Mouse (Mus musculus) embryo, embryonic 11.5 days (tissue): ENCODE data around the gene Antxr1.
A peak's percentile ranks its signal among the peaks of the same experiment; 100 is the strongest.

Source experiments
- DNase-seq: peaks from one replicate; pipeline ENCODE4 v3.0.0-alpha.2; 2012; ENCODE audit warnings: low read depth, low spot score

The Antxr1 gene

DNA sequence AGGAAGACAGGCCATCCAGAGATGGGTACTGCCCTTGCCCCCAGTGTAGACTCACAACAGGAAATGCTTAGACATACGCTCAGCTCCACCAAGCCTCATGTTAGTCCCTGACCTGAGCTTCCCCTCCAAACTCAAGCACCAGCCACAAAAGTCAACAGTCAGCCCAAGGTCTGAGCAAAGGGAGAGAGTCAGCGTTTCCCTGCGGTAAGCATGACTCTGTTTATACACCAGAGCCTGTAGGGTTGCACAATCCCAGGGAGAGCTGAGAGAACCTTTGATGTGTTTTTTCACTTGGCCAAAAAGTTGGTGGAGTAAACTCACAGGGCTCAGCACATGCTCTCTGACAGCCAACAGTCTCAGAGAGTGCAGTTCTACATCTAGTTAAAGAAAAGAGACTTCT is 145.9 kb downstream of the Antxr1 start:
- DNase-seq = no peak

DNA sequence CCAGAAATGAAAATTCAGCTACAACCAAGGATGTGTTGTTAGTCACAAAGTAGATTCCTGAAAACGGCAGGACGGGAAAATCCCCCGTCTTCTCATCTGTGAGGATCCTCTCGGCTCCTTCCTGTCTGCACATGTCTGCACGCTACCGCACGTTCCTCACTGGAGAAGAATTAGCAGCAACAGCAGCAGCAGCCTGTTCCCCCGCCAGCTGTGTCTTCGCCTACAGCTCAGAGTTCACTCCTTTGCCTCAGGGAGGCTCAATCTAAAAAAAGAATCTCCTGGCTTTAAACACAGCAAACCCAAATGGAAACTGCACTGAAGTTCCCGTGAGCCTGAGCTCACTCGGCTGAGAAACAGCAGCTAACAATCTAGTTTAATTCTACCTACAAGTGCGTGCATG is 148.6 kb downstream of the Antxr1 start:
- no peak for DNase-seq

DNA sequence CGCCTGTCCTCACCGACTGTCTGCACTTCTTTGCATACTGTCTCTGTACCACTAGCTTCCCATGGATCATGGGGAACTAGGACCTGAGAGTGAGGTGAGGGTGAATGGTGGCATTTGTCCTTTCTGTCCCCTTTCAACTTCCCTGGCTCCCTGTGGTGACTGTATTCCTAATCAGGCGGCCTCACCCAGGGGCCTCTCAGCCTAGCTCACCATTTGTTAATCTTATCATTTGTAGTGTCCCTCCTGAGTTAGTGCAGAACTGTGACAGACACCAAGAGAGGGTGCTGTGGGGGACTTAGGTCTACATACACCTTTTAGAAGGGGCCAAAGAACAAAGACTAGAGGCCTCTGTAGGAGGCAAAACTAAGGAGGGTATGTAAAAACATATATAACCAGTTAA is 151.2 kb downstream of the Antxr1 start:
- DNase-seq = no peak

DNA sequence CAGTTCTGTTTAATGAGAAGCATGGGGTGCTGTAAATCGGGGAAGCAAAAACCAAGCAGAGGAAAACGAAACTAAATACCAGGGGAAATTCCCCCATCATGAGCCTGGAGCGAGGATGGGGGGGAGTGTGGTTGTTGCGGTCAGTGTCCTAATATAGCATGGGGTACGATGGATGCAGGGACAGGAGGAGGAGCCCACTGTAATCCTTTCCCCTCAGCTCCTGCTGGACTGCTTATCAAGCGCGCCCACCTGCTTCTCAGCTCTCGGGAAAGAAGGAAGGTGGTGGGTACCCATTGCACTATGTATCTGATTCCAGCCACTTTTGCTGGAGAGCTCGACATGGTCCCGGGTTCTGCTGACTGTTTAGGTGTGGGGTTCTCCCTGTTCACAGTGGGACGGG is 151.6 kb downstream of the Antxr1 start:
- DNase-seq = no peak

DNA sequence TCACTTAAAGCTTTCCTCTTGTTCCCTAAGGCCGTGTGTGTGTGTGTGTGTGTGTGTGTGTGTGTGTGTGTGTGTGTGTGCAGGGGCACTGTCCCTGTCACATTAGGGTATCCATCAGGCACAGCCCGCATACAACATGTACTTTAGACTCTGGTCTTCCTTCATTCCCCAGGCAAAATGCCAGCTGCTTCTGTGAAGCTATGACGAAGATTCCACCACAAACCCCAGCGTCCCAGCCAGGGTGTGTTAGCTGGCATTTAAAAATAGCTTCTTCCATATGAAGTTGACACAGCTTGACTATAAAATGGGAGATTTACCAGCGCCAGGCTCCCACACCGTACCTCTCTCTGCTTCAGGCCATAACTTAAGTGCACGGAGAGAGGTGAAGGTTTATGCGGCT is 152.5 kb downstream of the Antxr1 start:
- no peak for DNase-seq

DNA sequence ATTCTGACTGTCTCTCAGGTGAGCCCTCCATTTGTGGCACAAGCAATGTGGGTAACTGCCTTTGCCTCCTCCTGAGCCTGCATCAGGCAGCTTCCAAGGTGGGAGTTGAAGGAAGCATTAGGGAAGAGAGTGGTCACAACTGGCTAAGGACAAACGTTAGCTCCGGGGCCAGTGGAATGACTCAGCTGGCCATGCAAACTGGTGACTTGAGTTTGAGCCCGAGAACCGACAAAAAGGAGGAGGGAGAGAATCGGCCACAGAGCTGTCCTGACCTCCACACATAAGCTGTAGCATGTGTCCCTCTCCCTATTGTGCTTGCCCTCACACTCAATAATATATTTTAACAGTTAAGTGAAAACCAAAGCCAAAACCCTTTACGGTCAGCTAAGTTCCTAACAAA is 152.9 kb downstream of the Antxr1 start:
- no peak for DNase-seq

DNA sequence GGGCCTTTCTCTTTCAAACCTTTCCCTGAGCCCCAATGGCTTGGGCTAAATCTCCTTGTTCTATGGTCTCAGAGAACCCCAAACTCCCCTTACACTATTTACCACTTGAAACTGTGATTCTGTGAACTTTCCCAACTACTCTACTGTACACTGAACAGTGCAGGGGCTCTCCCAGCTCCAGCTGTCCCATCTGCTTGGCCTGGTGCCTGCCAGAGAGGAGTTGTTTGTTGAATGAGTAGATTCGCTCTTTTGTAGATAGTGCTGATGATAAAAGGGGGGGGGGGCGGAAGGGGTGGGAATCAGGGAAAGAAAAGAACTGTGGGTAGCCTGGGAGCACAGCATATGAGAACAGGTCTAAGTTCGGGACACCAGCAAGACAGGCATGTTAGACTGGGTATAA is 164.2 kb downstream of the Antxr1 start:
- DNase-seq = no peak

DNA sequence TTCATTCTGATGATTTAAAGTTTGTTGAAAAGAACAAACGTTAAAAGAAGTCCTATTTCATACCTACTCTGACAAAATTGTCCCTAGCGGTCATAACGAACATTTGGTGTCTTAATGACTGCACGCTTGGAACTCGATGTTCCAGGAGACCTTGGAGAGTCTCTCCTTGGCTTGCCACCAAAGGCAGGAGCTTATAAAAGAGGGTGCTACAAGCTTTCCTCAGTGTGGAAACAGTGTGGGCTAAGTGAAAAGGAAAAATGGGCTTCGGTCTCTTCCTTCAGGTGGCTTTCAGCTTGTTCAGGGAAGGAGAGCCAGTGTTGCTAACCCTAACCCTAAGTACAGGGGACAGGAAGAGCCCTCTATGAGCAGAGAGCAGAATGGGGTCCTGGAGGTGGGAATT is 164.7 kb downstream of the Antxr1 start:
- no peak for DNase-seq

DNA sequence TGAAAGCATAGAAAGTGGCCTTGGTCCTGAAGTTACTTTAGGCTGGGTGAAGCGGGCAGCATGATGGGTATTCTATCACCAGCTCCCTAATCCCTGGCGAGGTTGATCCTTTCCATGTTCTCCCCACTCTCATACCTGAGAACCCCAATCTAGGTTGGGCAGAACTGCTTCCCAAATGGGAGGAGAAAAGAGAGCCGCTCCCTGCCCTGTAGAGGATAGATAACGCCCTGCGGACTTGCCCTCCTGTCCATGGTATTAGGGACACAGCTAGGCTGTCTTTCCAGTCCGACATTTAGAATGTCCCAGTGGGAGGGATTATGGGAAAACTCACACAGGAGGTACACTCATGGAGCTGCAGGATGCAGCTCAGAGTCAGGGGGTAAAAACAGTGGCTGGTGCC is 165.3 kb downstream of the Antxr1 start:
- no peak for DNase-seq

DNA sequence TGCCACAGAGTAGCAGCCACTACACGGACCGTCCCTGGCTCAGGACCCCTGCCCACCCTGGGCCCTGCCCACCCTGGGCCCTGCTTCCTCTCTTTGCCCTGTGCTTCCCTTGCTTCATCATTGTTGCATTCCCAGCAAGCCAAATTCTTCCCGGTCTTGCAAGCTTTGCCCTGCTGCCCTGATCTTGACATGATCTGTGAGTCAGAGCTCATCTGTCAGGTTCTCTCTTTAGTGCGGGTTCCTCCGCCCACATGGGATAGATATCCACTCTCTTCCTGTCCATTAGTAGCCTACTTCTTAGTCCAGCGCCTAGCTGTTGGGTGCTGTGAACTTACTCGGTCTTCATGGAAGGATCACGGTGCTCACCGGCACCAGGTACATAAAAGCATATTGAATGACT is 167.6 kb downstream of the Antxr1 start:
- DNase-seq = no peak

DNA sequence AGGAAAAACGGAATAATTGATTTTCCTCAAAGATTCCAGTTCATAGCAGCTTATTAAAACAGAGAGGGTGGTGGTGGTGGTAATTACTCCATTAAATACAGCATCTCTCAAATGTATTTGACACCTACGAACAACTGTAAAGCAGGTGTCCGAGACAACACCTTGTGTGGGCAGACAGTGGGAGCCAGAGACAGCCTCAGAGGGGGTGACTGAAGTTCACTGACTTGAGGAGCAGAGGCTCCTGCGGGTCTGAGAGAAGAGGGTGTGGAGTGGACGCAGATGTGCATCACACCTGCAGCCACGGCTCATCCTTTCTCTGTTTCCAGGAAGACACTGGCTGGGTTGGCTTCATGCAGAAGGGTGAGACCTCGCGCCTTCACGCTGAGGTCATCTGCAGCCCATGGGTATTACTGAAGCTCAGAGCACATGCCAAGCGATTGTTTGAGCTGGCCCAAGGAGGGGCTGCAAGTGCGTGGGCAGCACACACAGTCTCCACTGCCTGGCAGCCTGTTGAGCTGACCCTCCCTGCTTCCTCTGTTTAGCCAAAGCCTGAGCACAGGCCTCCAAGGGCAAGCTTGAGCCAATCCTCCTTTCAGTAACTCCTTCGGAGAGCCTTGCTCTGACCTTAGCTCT is 168.8 kb downstream of the Antxr1 start:
- no peak for DNase-seq

DNA sequence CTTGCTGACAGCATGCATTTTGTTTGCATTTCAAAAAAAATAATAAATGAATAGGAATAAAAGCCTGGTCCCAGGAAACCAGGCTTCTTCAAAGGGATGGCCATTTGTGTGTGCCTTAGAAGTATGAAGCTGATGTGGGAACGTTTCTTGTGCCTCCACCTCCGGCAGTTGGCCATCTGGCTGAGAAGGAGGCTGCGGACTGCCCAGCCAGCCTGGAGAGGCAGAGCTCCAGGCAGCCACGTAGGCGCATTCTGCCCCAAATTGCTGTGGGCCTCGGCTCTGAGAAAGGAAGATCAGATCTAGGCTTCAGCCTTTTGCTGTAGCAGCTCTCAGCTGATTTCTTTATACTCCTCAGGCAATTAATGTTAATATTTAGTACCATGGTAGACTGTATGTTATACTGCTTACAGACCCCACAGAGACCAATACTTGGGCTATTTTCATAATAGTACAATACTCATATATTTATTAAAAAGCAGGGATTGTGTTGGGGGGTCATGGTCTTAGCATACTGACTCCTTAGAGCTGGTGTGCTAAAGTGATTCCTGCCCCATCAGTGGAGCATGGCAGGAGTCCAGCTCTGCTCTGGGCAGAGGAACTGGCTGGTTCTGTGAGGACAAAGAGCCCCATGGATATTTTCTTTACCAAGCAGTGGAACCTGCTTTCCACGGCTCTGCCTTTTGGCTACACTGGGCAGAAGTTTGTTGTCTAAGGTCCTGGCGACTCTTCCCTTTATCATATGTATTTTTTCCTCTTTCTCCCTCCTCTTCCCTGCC is 169.9 kb downstream of the Antxr1 start:
- DNase-seq = no peak

DNA sequence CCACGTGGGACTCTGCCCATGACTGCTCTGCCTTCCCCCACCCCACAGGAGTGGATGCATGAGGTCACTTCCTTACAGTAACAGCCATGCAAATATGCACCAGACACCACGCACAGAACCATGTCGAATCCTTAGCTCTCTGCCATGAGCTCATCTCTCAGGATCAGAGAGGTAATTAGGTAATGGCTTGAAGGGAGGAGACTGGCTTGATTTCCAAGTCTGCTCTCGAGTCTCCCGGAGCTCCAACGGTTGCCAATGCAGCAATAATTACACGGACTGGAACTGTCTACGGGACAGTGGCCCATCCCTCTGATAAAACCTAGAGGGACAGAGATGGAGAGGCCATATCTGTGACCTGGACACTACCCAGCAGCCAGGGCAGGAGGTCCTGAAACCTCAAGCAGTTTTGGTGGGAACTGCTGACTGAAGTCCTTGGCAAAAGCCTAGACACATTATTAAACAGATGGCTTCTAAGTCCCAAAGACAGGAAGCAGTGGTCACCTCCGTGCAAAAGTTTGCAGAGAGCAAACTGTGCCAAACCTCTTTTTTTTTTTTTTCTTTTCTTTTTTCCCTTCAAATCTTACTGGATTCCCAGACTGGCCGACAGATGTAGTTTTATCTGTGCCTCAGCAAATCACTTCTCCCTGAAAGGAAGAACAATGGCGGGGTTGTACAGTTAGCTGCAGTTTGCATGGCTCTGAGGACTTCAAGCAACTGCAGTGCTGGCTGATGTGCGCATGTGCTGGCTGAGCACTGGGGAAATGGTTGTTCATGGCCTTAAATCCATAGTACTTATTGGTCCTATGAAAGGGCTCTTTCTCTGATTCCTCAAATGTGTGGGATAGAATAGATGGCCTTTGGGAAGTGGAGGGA is 174.0 kb downstream of the Antxr1 start:
- DNase-seq = no peak

DNA sequence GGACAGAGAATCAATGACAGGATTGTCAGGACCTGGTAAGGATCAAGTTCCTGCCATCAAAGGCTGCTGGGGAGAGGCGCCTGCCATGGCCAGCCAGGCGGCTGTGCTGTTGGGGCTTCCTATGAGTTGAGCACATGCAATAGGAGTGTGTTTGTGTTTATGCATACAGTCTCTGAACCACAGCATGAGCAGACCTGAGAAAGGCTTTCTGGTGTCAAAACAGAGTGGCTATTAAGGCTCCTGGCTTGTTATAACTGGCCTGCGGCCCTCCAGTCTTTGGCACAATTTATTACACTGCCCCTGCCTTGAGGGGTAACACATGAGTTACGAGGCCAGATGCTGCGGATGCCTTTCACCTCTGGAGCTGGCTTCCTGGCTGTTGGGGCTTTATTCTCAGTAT is 175.4 kb downstream of the Antxr1 start:
- DNase-seq = peak; percentile 20

DNA sequence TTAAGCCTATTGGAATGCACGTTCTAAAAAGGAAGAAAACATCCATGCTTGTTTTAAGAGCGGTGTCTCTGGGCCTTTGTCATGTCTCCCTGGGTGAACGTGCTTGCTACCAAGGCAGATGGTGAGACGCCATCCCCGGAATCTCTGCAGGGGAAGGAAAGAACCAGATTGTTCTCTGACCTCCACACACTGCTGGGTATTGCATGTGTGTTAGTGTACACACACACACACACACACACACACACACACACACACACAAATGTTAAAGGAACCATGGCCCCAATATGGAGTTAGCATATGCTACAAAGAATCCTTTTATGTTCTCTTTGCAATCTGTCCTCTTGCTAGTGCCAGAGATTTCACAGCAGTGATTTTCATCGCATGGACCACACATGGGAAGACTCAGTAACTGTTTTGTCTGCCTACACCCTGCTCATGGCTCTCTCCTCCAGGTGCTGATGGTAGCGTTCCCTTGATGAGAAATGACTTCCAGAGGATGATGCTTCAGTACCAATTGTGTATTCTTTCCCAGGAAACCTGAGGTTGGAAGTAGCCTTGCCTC is 177.5 kb downstream of the Antxr1 start:
- DNase-seq = no peak

DNA sequence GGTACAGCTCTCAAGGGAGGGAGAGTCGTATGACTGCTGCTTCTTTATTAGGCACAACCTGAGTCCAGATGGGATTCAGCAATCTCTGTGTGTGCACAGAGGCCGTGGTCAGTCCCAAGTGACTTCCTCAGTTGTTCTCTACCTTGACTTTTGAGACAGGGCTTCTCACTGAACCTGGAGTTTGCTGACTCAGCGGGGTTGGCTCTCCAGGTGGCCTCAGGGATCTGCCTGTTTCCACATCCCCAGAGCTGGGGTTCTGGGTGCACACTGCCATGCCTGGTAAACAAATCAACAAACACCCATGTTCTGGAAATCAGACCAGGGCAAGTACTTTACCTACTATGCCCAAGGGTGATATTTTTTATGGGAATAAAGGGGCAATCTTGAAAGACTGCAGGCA is 181.8 kb downstream of the Antxr1 start:
- DNase-seq = no peak

DNA sequence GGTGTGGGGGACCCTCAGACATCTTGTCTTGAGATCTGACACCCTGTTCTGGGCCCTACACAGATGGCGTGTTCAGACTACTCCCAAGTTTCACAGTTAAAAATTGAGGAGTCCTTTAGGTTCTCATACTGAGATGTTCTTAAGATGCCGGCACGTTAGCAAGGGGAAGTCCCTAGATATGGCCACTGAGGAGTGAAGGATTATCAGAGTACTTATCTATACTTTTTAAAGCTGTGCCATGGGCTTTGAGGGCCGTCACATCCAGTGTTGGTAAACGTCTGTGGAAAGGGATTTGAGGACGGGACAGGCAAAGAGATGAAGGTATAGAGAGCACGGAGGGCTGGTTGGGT is 182.4 kb downstream of the Antxr1 start:
- DNase-seq = no peak

DNA sequence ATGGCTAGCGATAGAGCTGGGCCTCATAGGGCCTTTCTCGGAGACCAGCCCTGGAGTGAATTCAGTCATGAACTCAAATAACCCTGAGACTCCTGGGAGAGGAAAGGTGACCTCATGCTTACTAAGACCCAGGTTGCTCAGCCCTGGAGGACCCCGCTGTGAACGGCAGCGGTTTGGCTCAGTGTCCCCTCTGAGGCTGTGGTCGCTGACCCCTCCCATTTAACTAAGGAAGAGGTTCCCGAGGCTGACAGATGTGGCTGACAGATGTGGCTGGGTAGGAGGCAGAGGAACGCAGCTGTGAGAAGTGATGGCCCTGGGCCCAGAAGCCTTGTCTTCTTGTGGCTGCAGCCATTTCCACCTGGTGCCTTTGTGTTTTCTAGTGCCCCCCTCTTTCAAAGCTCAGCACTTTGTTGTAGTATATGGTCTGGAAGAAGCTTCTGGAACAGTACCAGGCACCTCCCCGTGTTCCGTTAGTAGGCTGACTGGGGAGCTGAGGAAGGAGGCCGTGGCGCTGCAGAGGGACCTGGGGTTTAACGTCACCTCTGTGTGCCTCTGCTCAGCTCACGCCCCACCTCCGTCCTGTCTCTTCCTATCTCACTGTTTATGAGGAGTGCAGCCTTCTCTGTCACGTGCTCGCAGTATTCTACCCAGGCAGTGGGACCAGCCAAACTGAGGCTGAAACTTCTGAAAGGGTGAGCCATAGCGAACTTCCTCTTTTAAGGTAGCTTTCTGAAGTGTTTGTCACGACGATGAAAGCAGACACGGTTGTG is 183.0 kb downstream of the Antxr1 start:
- no peak for DNase-seq

DNA sequence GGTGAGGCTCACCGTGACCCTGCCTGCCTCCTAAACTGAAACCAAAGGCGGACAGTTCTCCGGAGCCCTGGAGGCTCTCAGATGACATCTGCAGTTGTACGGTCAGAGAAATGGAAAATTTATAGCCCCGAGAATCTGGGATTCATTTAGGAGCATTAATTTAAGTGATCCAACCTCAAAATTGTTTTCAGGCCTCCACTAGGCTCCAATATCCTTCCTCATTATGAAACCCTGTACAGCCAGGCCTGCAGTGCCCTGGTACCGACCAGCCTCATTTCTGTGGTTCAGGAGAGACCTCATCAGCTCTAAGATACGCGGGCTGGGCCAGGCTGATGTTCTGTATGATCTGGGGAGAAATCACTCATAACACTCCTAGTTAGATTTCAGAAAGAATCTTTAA is 184.2 kb downstream of the Antxr1 start:
- DNase-seq = no peak

DNA sequence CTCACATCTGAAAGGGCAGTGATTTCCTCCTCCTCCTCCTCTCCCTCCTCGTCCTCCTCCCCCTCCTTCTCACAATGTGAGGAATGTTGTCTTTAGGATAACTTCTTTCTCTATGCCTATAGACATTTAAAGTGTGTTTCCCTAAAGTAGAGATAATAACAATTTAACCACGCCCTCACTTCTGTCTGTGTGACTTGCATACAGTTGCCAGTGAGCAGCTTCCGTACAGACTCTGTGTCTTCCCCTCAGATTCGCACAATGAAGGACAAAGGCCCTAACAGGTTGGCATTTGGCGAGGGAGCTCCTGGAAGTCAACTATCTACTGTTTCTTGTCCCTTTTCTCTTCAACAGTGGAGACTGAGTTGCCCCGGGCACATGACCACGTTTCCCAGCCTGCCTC is 185.2 kb downstream of the Antxr1 start:
- DNase-seq = no peak

DNA sequence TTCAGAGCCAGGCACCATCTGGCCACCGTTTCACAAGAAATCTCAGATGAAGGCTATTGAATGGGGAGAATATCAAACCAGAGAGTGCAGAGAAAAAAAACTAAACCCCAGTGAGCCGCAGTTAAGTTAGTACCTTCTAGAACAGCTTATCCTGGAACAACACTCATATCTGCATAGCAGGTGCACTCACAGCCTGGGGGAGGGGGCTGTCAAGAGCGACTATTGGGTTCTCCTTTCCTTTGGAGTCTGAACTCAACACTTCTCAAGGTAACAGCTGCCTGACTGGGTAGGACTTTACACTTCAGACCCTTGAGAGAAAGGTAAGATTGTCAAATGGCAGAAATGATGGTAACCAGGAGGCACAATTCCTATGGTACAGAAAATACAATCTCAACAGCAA is 187.7 kb downstream of the Antxr1 start:
- DNase-seq = no peak

DNA sequence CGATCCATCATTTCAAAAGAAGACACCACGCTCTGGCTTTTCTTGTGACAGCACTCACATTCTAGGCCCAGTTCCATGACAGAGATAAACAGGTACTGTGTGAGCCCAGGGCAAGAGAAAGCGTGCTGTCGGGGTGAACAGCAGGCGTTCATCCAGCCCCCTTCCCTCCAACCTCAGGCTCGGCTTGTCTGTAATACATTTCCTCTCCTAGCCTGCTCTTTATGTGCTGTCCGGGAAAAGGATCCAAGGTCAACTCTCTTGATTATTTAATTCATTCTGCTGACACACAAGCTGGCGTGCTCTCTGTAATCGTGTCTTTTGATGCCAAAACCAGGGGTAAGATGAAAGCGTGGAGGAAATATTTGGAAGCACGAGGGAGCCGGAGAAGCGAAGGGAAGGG is 192.0 kb downstream of the Antxr1 start:
- no peak for DNase-seq
